Mouse (Mus musculus) cerebellum, adult 2 months (tissue): ENCODE data around the gene P2rx4.

ENCODE experiments used
- CTCF ChIP-seq: fragments of 200-500 bp; IDR thresholded peaks from 2 replicates; pipeline ENCODE4 v1.5.1; 2011; ENCODE audit warnings: low read depth, mild to moderate bottlenecking, control low read depth, low read length, moderate library complexity, borderline replicate concordance; ENCODE audit not compliant: insufficient read depth
- POLR2A ChIP-seq: fragments of 200-500 bp; IDR thresholded peaks from 2 replicates; pipeline ENCODE4 v1.6.1; 2011; ENCODE audit warnings: low read length, control low read depth, borderline replicate concordance; ENCODE audit not compliant: insufficient read depth

- TF ChIP-seq CTCF (no peak), POLR2A (no peak)
Measured at GRCm38 (mm10) chr5:122698701-122699060, 8.7 kb upstream of the P2rx4 start.
